ENCODE assay signal across 10 mouse cellular contexts in the genomic region with DNA sequence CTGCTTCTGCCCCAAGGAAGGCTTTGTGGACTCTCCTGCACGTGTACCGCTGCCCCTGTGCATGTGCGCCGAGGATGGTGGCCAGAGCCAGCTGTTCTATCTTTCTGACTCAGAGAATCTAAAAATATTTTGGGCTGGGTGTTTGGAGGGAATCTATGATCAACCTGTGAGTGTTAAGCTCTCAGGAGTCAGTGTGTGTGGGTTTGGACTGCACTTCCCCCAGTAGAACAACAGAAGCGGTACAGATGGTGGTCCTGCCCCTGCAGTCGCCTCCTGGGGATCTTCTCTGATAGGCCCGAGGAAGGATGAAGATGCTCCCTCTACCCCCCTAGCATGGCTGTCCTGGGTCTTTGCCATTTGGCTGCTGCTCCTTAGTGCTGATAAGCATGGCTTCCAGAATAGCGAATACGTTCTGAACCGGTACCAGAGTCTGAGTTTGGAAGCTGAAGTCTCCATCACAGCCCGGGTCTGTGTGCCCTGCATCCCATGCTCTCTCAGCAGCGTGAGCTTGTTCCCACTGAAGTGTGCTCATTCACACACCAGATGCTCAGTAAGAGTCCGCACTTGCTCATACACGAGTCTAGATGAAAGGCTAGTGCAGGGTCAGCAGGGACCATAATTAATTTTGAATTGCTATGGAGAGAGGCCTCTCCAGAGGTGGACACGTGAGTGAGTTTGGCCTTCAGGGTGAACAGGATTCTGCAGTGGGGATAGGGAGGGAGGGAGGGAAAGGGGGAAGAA. TPM values are rescaled to one million over a fixed set of nuclear protein-coding genes. Genes with fewer than 3 reads are reported as not detected.
A peak's percentile ranks its signal among the peaks of the same experiment; 100 is the strongest.
DNase-seq lines count a peak whose midpoint lies in the region; ATAC-seq lines count a peak whose summit lies in the region.
"Had no signal": no experiment of that assay in that cellular context is flagged by ENCODE, and none has a peak within 500 bp of the region (broad histone marks: within the 10 kb centered on the region; RNA-seq: fewer than 3 reads in every experiment).

No protein-coding gene starts in this region.

- H3K9ac ChIP-seq in forebrain, embryonic 15.5 days (replicated peaks) = no peak overlapping the region
- H3K9ac ChIP-seq: heart, embryonic 13.5 days had no signal

- peak; percentile 72 for ATAC-seq in forebrain, embryonic 15.5 days (replicated peaks)
- no peak for ATAC-seq in megakaryocyte progenitor cell, adult 5-6 weeks (replicated peaks; ENCODE audit: poor library complexity)
- ATAC-seq in inflammation-experienced regulatory T-cells, adult 6 months = no peak

- no peak overlapping the region for H3K4me2 ChIP-seq in forebrain, embryonic 15.5 days (replicated peaks)
- H3K4me2 ChIP-seq: heart, embryonic 13.5 days had no signal

- H3K4me3 ChIP-seq in forebrain, embryonic 15.5 days = no peak overlapping the region
- H3K4me3 ChIP-seq in midbrain, embryonic 10.5 days = no peak overlapping the region
- H3K4me3 ChIP-seq: heart, embryonic 13.5 days had no signal

- H3K9me3 ChIP-seq in forebrain, embryonic 15.5 days = no peaks in the 10 kb centered on the region
- no peaks in the 10 kb centered on the region for H3K9me3 ChIP-seq in midbrain, embryonic 10.5 days (replicated peaks)
- H3K9me3 ChIP-seq: heart, embryonic 13.5 days had no signal

- peak; percentile 84 to 91 for DNase-seq in adrenal gland, adult (ENCODE audit: inconsistent age in 2 of 2, low spot score in 1 of 2)
- no peak for DNase-seq in adrenal gland, postnatal 4 days (ENCODE audit: low spot score in 2 of 2)
- DNase-seq in adrenal gland, postnatal 14 days = peak; percentile 81
- no peak for DNase-seq in midbrain, embryonic 10.5 days (ENCODE audit: low spot score)
- DNase-seq in kidney, postnatal 36 days = no peak

- H3K4me1 ChIP-seq in forebrain, embryonic 15.5 days = peaks cover 31% of the 10 kb centered on the region
- H3K4me1 ChIP-seq in midbrain, embryonic 10.5 days = peaks cover 33% of the 10 kb centered on the region

- 0 out of 2 replicates have a peak, but pooled peaks cover 4% of the 10 kb centered on the region for H3K36me3 ChIP-seq in forebrain, embryonic 15.5 days
- 0 out of 2 replicates have a peak, but pooled peaks cover 5% of the 10 kb centered on the region for H3K36me3 ChIP-seq in midbrain, embryonic 10.5 days

- H3K27me3 ChIP-seq in forebrain, embryonic 15.5 days = no peaks in the 10 kb centered on the region
- no peaks in the 10 kb centered on the region for H3K27me3 ChIP-seq in midbrain, embryonic 10.5 days (ENCODE audit: low read depth, poor library complexity, severe bottlenecking)
- H3K27me3 ChIP-seq: heart, embryonic 13.5 days had no signal

- WGBS in forebrain, embryonic 15.5 days = 44% methylated on average over 15 of the region's 15 CpGs
- 71% methylated on average over 15 of the region's 15 CpGs for WGBS in midbrain, embryonic 10.5 days

- H3K27ac ChIP-seq in forebrain, embryonic 15.5 days (replicated peaks) = peak overlapping the region; percentile 84
- H3K27ac ChIP-seq in midbrain, embryonic 10.5 days (replicated peaks) = peak overlapping the region; percentile 75
- H3K27ac ChIP-seq: heart, embryonic 13.5 days; macrophage had no signal

RNA-seq across cellular contexts. Expression of gene 6430548M08Rik, which starts 30.1 kb away (rescaled TPM):
- 10 to 100 TPM; 52.7 to 59.3 TPM for total RNA-seq in adrenal gland, postnatal 4 days (2021)
- 58.4 and 60.7 TPM in 2 replicates for total RNA-seq in adrenal gland, postnatal 14 days (2021)
- 23.1 and 30.0 TPM in 2 replicates for polyA plus RNA-seq in forebrain, embryonic 15.5 days (2015; fragmentation: Nextera tagmentation; extraction: Ambion mirVana)
- polyA plus RNA-seq in midbrain, embryonic 10.5 days (2016; fragmentation: Nextera tagmentation; extraction: Ambion mirVana) = 5.8 and 11.0 TPM in 2 replicates
- 1.8 and 3.5 TPM in 2 replicates for total RNA-seq in megakaryocyte progenitor cell, adult 5-6 weeks (2015)
- 4.5 and 4.6 TPM in 2 replicates for total RNA-seq in megakaryocyte progenitor cell, adult 5-6 weeks (2017)
- under 1 TPM in 1 of 3 experiments, not detected in 2; 0.64 TPM for polyA plus RNA-seq in inflammation-experienced regulatory T-cells, adult 6 months (2017; shearing (Covaris generic))

RNA-seq across cellular contexts. Expression of gene Fam92b, which starts 33.2 kb away (rescaled TPM):
- 1 to 10 TPM; 1.6 to 2.3 TPM for total RNA-seq in adrenal gland, postnatal 4 days (2021)
- total RNA-seq in adrenal gland, postnatal 14 days (2021) = 1.0 and 1.1 TPM in 2 replicates
- polyA plus RNA-seq in forebrain, embryonic 15.5 days (2015; fragmentation: Nextera tagmentation; extraction: Ambion mirVana) = 0.88 and 1.2 TPM in 2 replicates
- 2.6 and 3.3 TPM in 2 replicates for polyA plus RNA-seq in midbrain, embryonic 10.5 days (2016; fragmentation: Nextera tagmentation; extraction: Ambion mirVana)
- total RNA-seq in megakaryocyte progenitor cell, adult 5-6 weeks (2015) = not detected in 2 replicates
- not detected in 2 replicates for total RNA-seq in megakaryocyte progenitor cell, adult 5-6 weeks (2017)
- not detected for polyA plus RNA-seq in inflammation-experienced regulatory T-cells, adult 6 months (2017; shearing (Covaris generic))
- polyA plus RNA-seq: heart, embryonic 13.5 days; macrophage had no signal

RNA-seq across cellular contexts. Expression of gene Zdhhc7, which starts 42.8 kb away (rescaled TPM):
- 10 to 100 TPM; 46.4 to 48.9 TPM for total RNA-seq in adrenal gland, postnatal 4 days (2021)
- total RNA-seq in adrenal gland, postnatal 14 days (2021) = 45.3 and 48.1 TPM in 2 replicates
- 30.9 and 34.5 TPM in 2 replicates for polyA plus RNA-seq in forebrain, embryonic 15.5 days (2015; fragmentation: Nextera tagmentation; extraction: Ambion mirVana)
- 34.5 and 38.4 TPM in 2 replicates for polyA plus RNA-seq in midbrain, embryonic 10.5 days (2016; fragmentation: Nextera tagmentation; extraction: Ambion mirVana)
- 10.5 and 11.1 TPM in 2 replicates for total RNA-seq in megakaryocyte progenitor cell, adult 5-6 weeks (2015)
- total RNA-seq in megakaryocyte progenitor cell, adult 5-6 weeks (2017) = 19.4 and 24.7 TPM in 2 replicates
- polyA plus RNA-seq in inflammation-experienced regulatory T-cells, adult 6 months (2017; shearing (Covaris generic)) = 1 to 10 TPM; 5.3 to 6.6 (median 6.2) TPM

Comparison
In these comparisons a context has a peak if more than half of its experiments do, and no peak if none do; other contexts are left out.
1. DNase-seq: peak in adrenal gland, adult (2 of 2) and adrenal gland, postnatal 14 days (single experiment); none in adrenal gland, postnatal 4 days (0 of 2), midbrain, embryonic 10.5 days (single experiment) and kidney, postnatal 36 days (0 of 2).
2. RNA of gene 6430548M08Rik, which starts 30.1 kb away (total RNA-seq): 52.7 to 59.3 TPM in adrenal gland, postnatal 4 days and 58.4 to 60.7 TPM in adrenal gland, postnatal 14 days; 1.8 to 4.6 TPM in megakaryocyte progenitor cell, adult 5-6 weeks; every median in the first group is over 4 times any median in the second.